Mouse (Mus musculus): ENCODE measurements around the gene Rac1.

- TF ChIP-seq CTCF (IDR thresholded peaks at IDR 0.05; ENCODE audit: extremely low read depth, insufficient read depth, insufficient read length, insufficient replicate concordance), result no peak
- no peak for TF ChIP-seq POLR2A (IDR thresholded peaks at IDR 0.05; ENCODE audit: low read depth, low read length)
Measured at GRCm38 (mm10) chr5:143471165-143471546, 56.7 kb downstream of the Rac1 start.

Measured in spleen, adult 2 months (tissue).